Mouse (Mus musculus): ENCODE data around the gene Mvk. TPM values are rescaled to one million over a fixed set of nuclear protein-coding genes. Genes with fewer than 3 reads are reported as not detected.

The Mvk gene
- polyA plus RNA-seq (2016; fragmentation: Nextera tagmentation; extraction: Ambion mirVana) = 50.3 and 52.0 TPM in 2 replicates

DNA sequence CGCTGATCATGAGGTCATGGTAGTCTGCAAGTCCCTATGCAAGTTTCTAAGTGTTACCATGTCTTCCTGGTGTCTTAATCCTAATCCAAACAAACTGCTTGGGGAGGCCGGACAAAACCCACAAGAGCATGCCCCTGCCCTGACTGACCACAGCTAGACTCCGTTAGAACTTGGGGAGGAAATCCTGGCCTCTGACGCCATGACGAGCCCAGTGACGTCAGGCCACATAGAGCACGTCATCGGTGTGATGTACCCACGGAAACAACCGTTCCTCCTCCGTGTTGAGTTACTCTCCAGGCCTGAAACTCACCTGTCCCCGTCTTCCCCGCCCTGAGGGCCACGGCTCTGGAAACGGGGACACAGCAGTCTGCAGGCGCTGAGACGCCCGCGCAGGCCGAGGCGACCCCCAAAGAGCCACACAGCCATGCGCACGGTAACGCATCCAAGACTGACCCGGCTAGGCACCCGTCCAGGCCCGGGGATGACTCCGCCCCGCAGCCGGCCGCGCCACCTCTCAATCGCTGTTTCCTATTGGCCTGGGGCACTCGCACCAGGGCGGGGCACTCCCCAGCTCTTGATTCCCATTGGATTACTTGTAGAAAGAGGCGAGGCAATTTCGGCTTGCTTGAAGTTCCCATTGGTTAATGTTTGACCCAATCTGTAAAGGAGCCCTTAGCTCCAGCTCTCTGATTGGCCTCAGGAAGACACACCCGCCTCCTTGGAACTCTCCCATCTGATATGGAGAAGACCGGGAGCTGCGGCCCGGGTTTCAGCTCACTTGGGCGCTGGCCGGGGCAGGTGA, at the start of gene Mvk, which contains the start of gene Mmab:
Gene Mvk, plus strand, starts transcription at position 704 of the 802 bp plus-strand sequence.
Gene Mmab, minus strand, starts transcription at position 495 of the 802 bp plus-strand sequence.
- Histone ChIP-seq H3K4me3 (replicated peaks) (peak within 1 kb of the TSS; percentile 80), H3K4me2 (peak within 1 kb of the TSS; percentile 83), H3K9me3 (no peaks in the 10 kb centered on the region), H3K9ac (peak within 1 kb of the TSS; percentile 78), H3K36me3 (replicated peaks) (peaks cover 27% of the 10 kb centered on the region), H3K27me3 (no peaks in the 10 kb centered on the region), H3K4me1 (peaks cover 19% of the 10 kb centered on the region), H3K27ac (peak within 1 kb of the TSS; percentile 43)
- 4% methylated on average over 43 of the region's 43 CpGs for WGBS
- peak; percentile 99 for ATAC-seq (ENCODE audit: low FRiP score)

DNA sequence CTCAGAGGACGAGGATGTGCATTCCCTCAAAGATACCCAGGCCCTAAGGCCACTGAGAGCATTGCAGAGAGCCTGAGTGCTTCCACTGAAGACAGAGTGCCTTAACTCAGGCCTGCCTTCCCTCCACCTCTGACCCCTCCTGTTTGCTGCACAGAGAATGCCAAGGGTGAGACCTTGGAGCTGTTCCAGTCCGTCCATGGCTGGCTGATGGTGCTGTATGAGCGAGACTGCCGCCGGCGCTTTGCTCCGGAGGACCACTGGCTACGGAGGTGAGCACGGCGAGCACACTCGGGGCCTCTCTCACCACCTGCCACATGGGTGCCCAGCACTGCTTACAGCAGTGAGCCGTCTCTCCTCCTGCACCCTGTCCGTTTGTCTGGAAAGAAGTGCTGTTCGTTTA, 37.5 kb upstream of the Mvk start:
- WGBS = 96% methylated on average over 14 of the region's 14 CpGs
- Histone ChIP-seq H3K36me3 (replicated peaks) (peaks cover 100% of the 10 kb centered on the region), H3K9ac (no peak overlapping the region), H3K27me3 (no peaks in the 10 kb centered on the region), H3K4me3 (replicated peaks) (no peak overlapping the region), H3K27ac (no peak overlapping the region), H3K4me2 (no peak overlapping the region), H3K4me1 (no peaks in the 10 kb centered on the region), H3K9me3 (no peaks in the 10 kb centered on the region)
- ATAC-seq (ENCODE audit: low FRiP score) = no peak

GRCm38 (mm10) chr5:114407269-114407668, 36.8 kb upstream of the Mvk start:
- WGBS = 89% methylated on average over 10 of the region's 10 CpGs
- ATAC-seq (ENCODE audit: low FRiP score) = no peak
- H3K27me3 ChIP-seq = no peaks in the 10 kb centered on the region
- no peak overlapping the region for H3K9ac ChIP-seq
- H3K27ac ChIP-seq = no peak overlapping the region
- no peaks in the 10 kb centered on the region for H3K9me3 ChIP-seq
- H3K4me1 ChIP-seq = no peaks in the 10 kb centered on the region
- H3K4me3 ChIP-seq (replicated peaks) = no peak overlapping the region
- peaks cover 100% of the 10 kb centered on the region for H3K36me3 ChIP-seq (replicated peaks)
- no peak overlapping the region for H3K4me2 ChIP-seq

- no peak for ATAC-seq (ENCODE audit: low FRiP score)
- Histone ChIP-seq H3K27me3 (no peaks in the 10 kb centered on the region), H3K27ac (no peak overlapping the region), H3K4me3 (replicated peaks) (no peak overlapping the region), H3K36me3 (replicated peaks) (peaks cover 100% of the 10 kb centered on the region), H3K9ac (no peak overlapping the region), H3K4me2 (no peak overlapping the region), H3K4me1 (no peaks in the 10 kb centered on the region), H3K9me3 (no peaks in the 10 kb centered on the region)
- WGBS = 96% methylated on average over 9 of the region's 9 CpGs
Measured at GRCm38 (mm10) chr5:114407810-114408209, 36.3 kb upstream of the Mvk start.

GRCm38 (mm10) chr5:114408846-114409245, 35.2 kb upstream of the Mvk start:
- no peak for ATAC-seq (ENCODE audit: low FRiP score)
- Histone ChIP-seq H3K9me3 (no peaks in the 10 kb centered on the region), H3K4me1 (no peaks in the 10 kb centered on the region), H3K4me2 (no peak overlapping the region), H3K9ac (no peak overlapping the region), H3K4me3 (replicated peaks) (no peak overlapping the region), H3K27me3 (no peaks in the 10 kb centered on the region), H3K36me3 (replicated peaks) (peaks cover 100% of the 10 kb centered on the region), H3K27ac (no peak overlapping the region)
- 92% methylated on average over 11 of the region's 11 CpGs for WGBS

DNA sequence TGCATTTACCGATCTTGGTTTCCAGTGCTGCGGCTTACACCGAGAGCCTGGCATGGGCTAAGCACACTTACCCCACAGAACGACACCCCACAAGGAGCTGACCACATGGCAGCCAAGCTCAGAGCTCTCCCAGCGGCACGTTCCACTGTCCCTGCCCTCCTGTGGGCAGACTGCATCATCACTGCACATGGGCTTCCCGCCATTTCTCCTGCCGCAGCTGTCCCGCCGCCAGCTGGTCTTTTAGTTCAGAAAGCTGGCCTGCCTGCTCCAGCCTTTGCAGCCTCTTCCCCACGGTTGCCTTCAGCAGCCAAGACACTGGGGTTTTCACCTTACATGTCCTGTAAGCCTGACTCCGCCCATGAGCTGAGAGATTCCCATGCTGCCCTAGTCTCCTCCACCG, 33.6 kb upstream of the Mvk start:
- Histone ChIP-seq H3K4me1 (no peaks in the 10 kb centered on the region), H3K27ac (no peak overlapping the region), H3K9ac (no peak overlapping the region), H3K4me3 (replicated peaks) (no peak overlapping the region), H3K36me3 (replicated peaks) (peaks cover 100% of the 10 kb centered on the region), H3K4me2 (no peak overlapping the region), H3K27me3 (no peaks in the 10 kb centered on the region), H3K9me3 (no peaks in the 10 kb centered on the region)
- WGBS = 95% methylated on average over 13 of the region's 13 CpGs
- no peak for ATAC-seq (ENCODE audit: low FRiP score)

GRCm38 (mm10) chr5:114412361-114412998, 31.6 kb upstream of the Mvk start:
- Histone ChIP-seq H3K27ac (no peak overlapping the region), H3K9me3 (no peaks in the 10 kb centered on the region), H3K4me2 (no peak overlapping the region), H3K36me3 (replicated peaks) (peaks cover 100% of the 10 kb centered on the region), H3K4me3 (replicated peaks) (no peak overlapping the region), H3K27me3 (no peaks in the 10 kb centered on the region), H3K9ac (no peak overlapping the region), H3K4me1 (no peaks in the 10 kb centered on the region)
- 90% methylated on average over 23 of the region's 23 CpGs for WGBS
- ATAC-seq (ENCODE audit: low FRiP score) = no peak

DNA sequence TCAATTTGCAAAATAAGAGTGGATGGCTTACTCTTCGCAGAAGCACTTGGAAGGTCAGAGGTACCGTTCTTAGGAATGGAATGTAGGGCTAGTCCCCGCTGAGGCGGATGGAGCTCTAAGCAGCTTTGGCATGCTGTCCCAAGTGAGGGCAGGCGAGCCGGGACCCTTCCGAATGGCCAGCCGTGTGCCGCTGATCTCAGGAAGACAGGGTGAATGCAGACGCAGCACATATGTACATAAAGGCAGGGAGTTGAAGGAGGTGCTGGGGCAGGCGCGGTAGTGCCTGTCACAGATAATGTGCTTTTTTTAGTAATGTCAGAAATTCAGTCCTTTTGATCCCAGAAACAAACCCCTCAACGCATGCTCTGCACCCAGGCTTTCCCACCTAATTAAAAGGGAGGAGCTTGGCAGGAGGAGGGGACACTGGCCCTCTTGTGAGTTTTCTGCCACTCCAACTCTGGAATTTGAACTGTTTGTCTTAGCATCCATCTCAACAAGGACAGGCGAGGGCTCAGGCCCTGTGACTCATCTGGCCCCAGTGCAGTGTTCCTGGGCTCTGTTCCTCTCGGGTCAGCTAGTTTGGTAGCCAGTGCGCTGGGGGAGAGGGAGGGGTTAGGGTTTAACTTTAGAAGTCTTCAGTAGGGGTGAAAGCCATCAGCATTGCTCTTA, 30.9 kb upstream of the Mvk start:
- Histone ChIP-seq H3K9ac (no peak overlapping the region), H3K27me3 (no peaks in the 10 kb centered on the region), H3K4me3 (replicated peaks) (no peak overlapping the region), H3K27ac (no peak overlapping the region), H3K4me2 (no peak overlapping the region), H3K9me3 (no peaks in the 10 kb centered on the region), H3K4me1 (no peaks in the 10 kb centered on the region), H3K36me3 (replicated peaks) (peaks cover 100% of the 10 kb centered on the region)
- ATAC-seq (ENCODE audit: low FRiP score) = no peak
- WGBS = 87% methylated on average over 16 of the region's 16 CpGs

- Histone ChIP-seq H3K4me2 (no peak overlapping the region), H3K36me3 (replicated peaks) (peaks cover 100% of the 10 kb centered on the region), H3K4me3 (replicated peaks) (no peak overlapping the region), H3K9me3 (no peaks in the 10 kb centered on the region), H3K27me3 (no peaks in the 10 kb centered on the region), H3K27ac (no peak overlapping the region), H3K9ac (no peak overlapping the region), H3K4me1 (no peaks in the 10 kb centered on the region)
- no peak for ATAC-seq (ENCODE audit: low FRiP score)
- WGBS = 95% methylated on average over 5 of the region's 5 CpGs
Measured at GRCm38 (mm10) chr5:114415606-114416005, 28.5 kb upstream of the Mvk start.

DNA sequence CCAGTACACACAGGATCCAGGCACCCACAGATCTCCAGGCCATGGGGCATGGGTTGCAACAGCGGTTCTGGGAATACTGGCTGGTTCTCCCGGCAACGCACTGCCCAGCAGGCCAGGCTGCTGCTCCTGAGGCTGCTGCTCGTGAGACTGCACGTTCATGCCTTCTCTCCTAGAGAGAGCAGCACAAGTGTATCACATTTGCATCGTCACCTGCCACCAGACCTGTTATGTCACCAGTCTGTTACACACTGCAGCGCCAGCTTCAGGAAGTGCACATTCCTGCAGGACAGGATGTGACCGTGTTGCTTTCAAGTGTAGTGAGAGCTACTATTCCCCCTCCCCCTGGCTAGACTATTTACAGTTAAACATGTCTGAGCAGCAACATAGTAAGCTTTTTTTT, 27.2 kb upstream of the Mvk start:
- Histone ChIP-seq H3K9ac (no peak overlapping the region), H3K4me2 (no peak overlapping the region), H3K27me3 (no peaks in the 10 kb centered on the region), H3K27ac (no peak overlapping the region), H3K4me1 (no peaks in the 10 kb centered on the region), H3K4me3 (replicated peaks) (no peak overlapping the region), H3K36me3 (replicated peaks) (peaks cover 95% of the 10 kb centered on the region), H3K9me3 (no peaks in the 10 kb centered on the region)
- WGBS = 94% methylated on average over 8 of the region's 8 CpGs
- ATAC-seq (ENCODE audit: low FRiP score) = no peak

DNA sequence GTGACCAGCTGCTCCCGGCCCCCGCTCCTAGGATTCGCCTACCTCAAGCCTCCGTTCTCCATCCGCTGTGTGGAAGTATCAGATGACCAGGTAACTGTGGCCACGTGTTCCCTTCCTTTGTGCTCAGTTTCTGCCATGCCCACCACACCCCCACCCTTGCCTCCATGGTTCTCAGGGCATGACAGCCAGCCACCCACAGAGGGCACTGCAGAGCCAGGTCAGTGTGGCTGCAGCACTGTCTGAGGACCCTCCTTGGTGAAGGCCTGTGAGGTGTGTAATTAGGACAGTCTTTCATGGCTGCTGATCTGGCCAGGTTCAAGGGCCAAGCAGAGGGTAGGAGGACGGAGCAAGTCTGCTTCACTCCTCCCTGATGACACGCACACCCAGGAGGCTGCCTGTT, 25.5 kb upstream of the Mvk start:
- Histone ChIP-seq H3K27me3 (no peaks in the 10 kb centered on the region), H3K36me3 (replicated peaks) (peaks cover 78% of the 10 kb centered on the region), H3K4me2 (no peak overlapping the region), H3K9me3 (no peaks in the 10 kb centered on the region), H3K4me3 (replicated peaks) (no peak overlapping the region), H3K9ac (no peak overlapping the region), H3K27ac (no peak overlapping the region), H3K4me1 (peaks cover under 1% of the 10 kb centered on the region; the same call in 1 of the 2 replicates)
- ATAC-seq (ENCODE audit: low FRiP score) = peak; percentile 55
- WGBS = 82% methylated on average over 8 of the region's 8 CpGs

- Histone ChIP-seq H3K9me3 (no peaks in the 10 kb centered on the region), H3K9ac (no peak overlapping the region), H3K4me1 (peaks cover 4% of the 10 kb centered on the region; the same call in 1 of the 2 replicates), H3K4me2 (no peak overlapping the region), H3K27ac (no peak overlapping the region), H3K27me3 (no peaks in the 10 kb centered on the region), H3K36me3 (replicated peaks) (peaks cover 46% of the 10 kb centered on the region), H3K4me3 (replicated peaks) (no peak overlapping the region)
- ATAC-seq (ENCODE audit: low FRiP score) = no peak
- WGBS = 82% methylated on average over 11 of the region's 11 CpGs
Measured at GRCm38 (mm10) chr5:114421561-114422298, 22.3 kb upstream of the Mvk start.

Measured in forebrain, embryonic 12.5 days (tissue).